Mouse (Mus musculus) midbrain, embryonic 16.5 days (tissue): ENCODE measurements around the gene Guca2b. TPM values are rescaled to one million over a fixed set of nuclear protein-coding genes. Genes with fewer than 3 reads are reported as not detected.

Experiments used
- ATAC-seq: fragments of 200-750 bp; cut with Nextera tagmentation; 2 replicates; pipeline ENCODE4 v1.8.0; 2017; ENCODE audit warnings: moderate TSS enrichment
- H3K27ac ChIP-seq: fragments of 300-500 bp; sonication (generic); 2 replicates; pipeline ENCODE4 v1.5.1; 2014; ENCODE audit warnings: mild to moderate bottlenecking, low read length, mixed read lengths
- H3K27me3 ChIP-seq: fragments of 300-500 bp; sonication (generic); 2 replicates; pipeline ENCODE4 v1.6.1; 2014; ENCODE audit warnings: low read depth, low read length, mixed read lengths; ENCODE audit not compliant: control insufficient read depth, insufficient read depth
- H3K36me3 ChIP-seq: fragments of 300-500 bp; sonication (generic); 2 replicates; pipeline ENCODE4 v1.6.1; 2014; ENCODE audit warnings: mild to moderate bottlenecking, low read length, moderate library complexity, mixed read lengths; ENCODE audit not compliant: control insufficient read depth, insufficient read depth
- H3K4me1 ChIP-seq: fragments of 300-500 bp; sonication (generic); 2 replicates; pipeline ENCODE4 v1.6.1; 2014; ENCODE audit warnings: mild to moderate bottlenecking, low read length, mixed read lengths; ENCODE audit not compliant: control insufficient read depth, insufficient read depth
- H3K4me2 ChIP-seq: fragments of 300-500 bp; sonication (generic); 2 replicates; pipeline ENCODE4 v1.6.1; 2014; ENCODE audit warnings: mild to moderate bottlenecking, low read length, mixed read lengths
- H3K4me3 ChIP-seq: fragments of 300-500 bp; sonication (generic); 2 replicates; pipeline ENCODE4 v1.5.1; 2014; ENCODE audit warnings: low read depth, mild to moderate bottlenecking, low read length, moderate library complexity, mixed read lengths
- H3K9ac ChIP-seq: fragments of 300-500 bp; sonication (generic); 2 replicates; pipeline ENCODE4 v1.6.1; 2014; ENCODE audit warnings: low read depth, low read length, mixed read lengths
- H3K9me3 ChIP-seq: fragments of 300-500 bp; sonication (generic); replicated peaks from 2 replicates; pipeline ENCODE4 v1.6.1; 2014; ENCODE audit warnings: mild to moderate bottlenecking, low read length, mixed read lengths; ENCODE audit not compliant: control insufficient read depth, poor library complexity, severe bottlenecking
- WGBS: fragments of 180-500 bp; shearing (Covaris S2); extraction: QIAGEN DNeasy Blood & Tissue Kit; methylation state at CpG from one replicate; pipeline ENCODE4 v1.1.7; 2014; 5-methylcytosine and 5-hydroxymethylcytosine counted together
- polyA plus RNA-seq: library from polyadenylated mRNA; unstranded; fragments of >200 nt; fragmentation: Nextera tagmentation; extraction: Ambion mirVana; gene quantifications from 2 replicates; pipeline ENCODE4 v1.2.1, GENCODE M21; 2015

Guca2b gene
- polyA plus RNA-seq, 1 experiment from 2014 or later = not detected

DNA sequence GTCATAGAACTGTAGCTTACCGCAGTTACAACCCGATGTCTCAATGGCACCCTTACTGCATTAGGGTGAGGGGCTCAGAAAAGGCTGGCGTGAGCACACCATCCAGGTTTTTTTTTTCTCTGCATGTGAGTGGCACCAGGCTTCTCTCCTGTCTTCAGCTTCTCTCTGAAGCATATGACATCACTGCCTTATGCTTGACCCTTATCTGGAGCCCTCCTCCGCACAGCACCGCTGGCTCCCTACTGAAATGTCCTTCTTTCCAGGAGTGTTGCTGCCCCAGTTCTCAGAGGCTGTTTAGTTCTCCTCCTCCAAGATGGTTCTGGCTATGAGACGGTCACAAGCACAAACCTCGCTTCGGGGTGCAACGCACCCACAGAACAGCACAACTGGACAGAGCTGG is 12.4 kb upstream of the Guca2b start:
- Histone ChIP-seq H3K4me1 (peaks cover 7% of the 10 kb centered on the region), H3K9me3 (no peaks in the 10 kb centered on the region), H3K4me3 (no peak overlapping the region), H3K4me2 (no peak overlapping the region), H3K27ac (no peak overlapping the region), H3K27me3 (no peaks in the 10 kb centered on the region), H3K9ac (no peak overlapping the region), H3K36me3 (no peaks in the 10 kb centered on the region)
- WGBS = 90% methylated on average over 9 of the region's 9 CpGs
- ATAC-seq = no peak

DNA sequence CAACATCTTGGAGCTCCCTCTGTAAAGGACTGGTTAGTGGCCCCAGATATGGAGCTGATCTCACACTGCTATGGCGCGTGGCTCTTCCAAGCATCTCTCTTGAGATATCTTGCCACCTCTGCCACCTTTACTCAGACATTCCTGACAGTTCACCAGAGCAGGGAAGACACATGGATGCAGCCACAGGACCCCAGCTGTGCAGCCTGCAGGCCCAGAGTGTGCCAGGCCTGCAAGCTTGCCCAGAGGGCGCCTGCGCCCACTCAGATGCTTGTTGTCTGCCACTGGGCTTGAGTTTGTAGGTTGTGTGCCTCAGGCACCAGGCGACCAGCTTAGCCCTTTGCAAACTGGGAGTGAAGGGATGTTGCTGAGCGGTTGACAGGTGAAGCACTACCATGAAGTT is 12.0 kb upstream of the Guca2b start:
- Histone ChIP-seq H3K9ac (no peak overlapping the region), H3K27ac (peak overlapping the region; percentile 53)
- ATAC-seq = no peak

DNA sequence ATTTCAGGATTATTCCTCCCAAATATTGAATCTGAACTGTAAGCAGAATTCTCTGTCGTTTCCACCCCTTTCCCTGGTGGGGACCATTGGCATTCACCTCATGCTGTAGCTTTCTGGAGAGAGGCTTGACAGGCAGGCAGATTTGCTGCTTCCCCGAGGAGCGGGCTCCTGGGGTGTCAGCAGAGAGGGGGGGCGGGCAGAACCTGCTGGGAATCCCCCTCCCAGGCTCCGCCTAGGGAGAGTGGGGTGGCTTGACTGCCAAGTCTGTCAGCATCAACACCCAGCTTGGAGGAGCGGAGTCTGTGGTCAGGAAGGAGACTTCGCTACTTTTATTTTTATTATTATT is 11.4 kb upstream of the Guca2b start:
- no peaks in the 10 kb centered on the region for H3K9me3 ChIP-seq
- H3K4me1 ChIP-seq = peaks cover 7% of the 10 kb centered on the region
- no peaks in the 10 kb centered on the region for H3K36me3 ChIP-seq
- no peaks in the 10 kb centered on the region for H3K27me3 ChIP-seq
- no peak; the same call in 1 of the 2 replicates for ATAC-seq
- H3K9ac ChIP-seq = no peak overlapping the region
- peak overlapping the region; percentile 15; the same call in 1 of the 2 replicates for H3K27ac ChIP-seq
- no peak overlapping the region for H3K4me2 ChIP-seq
- H3K4me3 ChIP-seq = no peak overlapping the region
- 32% methylated on average over 7 of the region's 7 CpGs for WGBS

More for the DNA sequence above, 12.0 kb upstream of the Guca2b start:
- Histone ChIP-seq H3K9me3 (no peaks in the 10 kb centered on the region), H3K36me3 (no peaks in the 10 kb centered on the region), H3K4me3 (no peak overlapping the region), H3K4me2 (no peak overlapping the region), H3K4me1 (peaks cover 7% of the 10 kb centered on the region), H3K27me3 (no peaks in the 10 kb centered on the region)
- WGBS = 87% methylated on average over 6 of the region's 6 CpGs

DNA sequence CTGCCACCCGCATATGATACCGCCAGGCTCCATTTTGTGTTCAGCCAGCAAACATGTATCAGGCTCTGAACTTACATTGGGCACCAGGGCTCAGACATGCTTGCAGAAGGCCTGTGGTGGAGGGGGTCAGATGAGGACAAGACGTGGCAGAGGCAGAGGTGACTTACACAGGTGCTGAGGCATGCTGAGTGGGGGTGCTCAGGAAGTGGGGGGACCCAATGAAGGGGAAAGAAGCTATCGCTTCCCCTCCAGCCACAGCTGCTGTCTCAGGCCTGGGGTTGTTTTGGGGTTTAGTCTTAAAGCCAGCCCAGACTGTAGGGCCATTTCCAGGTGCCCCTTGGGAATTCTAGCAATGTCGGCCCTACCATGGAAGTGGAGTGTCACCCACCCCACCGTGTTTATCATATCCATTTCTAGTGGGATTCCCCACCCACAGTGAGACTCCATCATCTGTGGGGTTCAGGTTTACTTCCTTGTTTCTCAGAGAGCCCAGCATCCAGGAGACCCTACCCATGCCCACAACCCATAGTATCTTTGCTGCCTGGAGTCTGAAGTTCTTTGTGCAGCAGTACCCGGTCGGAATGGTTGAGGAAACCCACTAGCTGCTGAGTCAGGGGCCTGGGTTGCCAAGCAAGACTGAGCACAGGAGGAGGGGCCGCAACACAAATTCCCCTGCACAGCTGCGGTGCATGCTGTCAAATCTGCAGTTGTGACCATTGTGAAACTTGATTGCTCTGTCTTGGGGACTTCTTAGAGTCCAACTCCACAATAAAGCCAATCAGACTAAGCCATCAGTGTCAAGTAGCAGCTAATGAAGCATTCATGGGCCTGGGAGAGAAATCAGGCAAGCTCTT is 10.8 kb upstream of the Guca2b start:
- 55% methylated on average over 10 of the region's 10 CpGs for WGBS
- no peak for ATAC-seq

DNA sequence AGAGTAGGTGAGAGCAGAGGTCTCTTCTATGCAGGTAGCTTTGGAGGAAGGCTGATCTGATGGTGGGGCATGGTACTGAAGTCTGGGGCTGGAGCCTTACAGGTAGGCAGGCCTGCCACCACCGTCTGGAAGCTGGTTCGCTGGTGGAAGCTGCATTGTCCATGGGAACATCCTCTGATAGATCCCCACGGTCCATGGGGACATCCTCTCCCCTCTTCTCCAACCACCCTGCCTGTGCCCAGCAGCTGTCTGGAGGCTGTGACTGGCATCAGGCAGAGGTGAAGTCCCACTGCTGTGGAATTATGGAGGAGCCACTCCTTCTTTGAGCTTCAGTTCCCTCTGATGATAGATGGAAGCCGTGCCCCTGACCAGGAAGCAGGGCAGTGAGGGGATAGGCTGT is 9.8 kb upstream of the Guca2b start:
- Histone ChIP-seq H3K4me3 (no peak overlapping the region), H3K27ac (no peak overlapping the region), H3K4me1 (peaks cover 7% of the 10 kb centered on the region), H3K4me2 (no peak overlapping the region), H3K9me3 (no peaks in the 10 kb centered on the region), H3K27me3 (no peaks in the 10 kb centered on the region), H3K9ac (no peak overlapping the region), H3K36me3 (no peaks in the 10 kb centered on the region)
- WGBS = 84% methylated on average over 4 of the region's 4 CpGs
- ATAC-seq = no peak

More for the DNA sequence above, 10.8 kb upstream of the Guca2b start:
- H3K36me3 ChIP-seq = no peaks in the 10 kb centered on the region
- H3K4me1 ChIP-seq = peaks cover 7% of the 10 kb centered on the region
- no peak overlapping the region for H3K4me2 ChIP-seq
- no peaks in the 10 kb centered on the region for H3K27me3 ChIP-seq
- no peak overlapping the region for H3K4me3 ChIP-seq
- peak overlapping the region; percentile 15; the same call in 1 of the 2 replicates for H3K27ac ChIP-seq
- H3K9me3 ChIP-seq = no peaks in the 10 kb centered on the region
- H3K9ac ChIP-seq = no peak overlapping the region

DNA sequence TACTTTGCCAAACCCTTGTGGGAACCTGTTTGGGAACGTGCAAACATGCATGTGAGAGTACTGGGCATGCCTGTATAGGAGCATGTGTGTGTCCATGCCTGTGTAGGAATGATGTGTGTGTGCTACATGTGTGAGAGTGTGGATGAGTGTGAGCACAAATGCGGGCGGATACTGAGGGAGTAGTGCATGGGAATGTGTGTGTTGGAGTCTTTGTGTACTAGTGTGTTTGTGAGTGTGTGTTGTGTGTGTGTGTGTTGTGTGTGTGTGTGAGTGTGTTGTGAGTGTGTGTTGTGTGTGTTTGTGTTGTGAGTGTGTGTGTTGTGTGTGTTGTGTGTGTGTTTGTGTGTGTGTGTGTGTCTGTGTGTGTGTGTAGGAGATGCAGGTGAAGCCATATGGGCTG is 9.4 kb upstream of the Guca2b start:
- H3K9me3 ChIP-seq = no peaks in the 10 kb centered on the region
- H3K27me3 ChIP-seq = no peaks in the 10 kb centered on the region
- H3K4me2 ChIP-seq = no peak overlapping the region
- no peaks in the 10 kb centered on the region for H3K36me3 ChIP-seq
- ATAC-seq = no peak
- H3K27ac ChIP-seq = no peak overlapping the region
- peaks cover 7% of the 10 kb centered on the region for H3K4me1 ChIP-seq
- no peak overlapping the region for H3K9ac ChIP-seq
- no peak overlapping the region for H3K4me3 ChIP-seq
- 89% methylated on average over 3 of the region's 3 CpGs for WGBS

DNA sequence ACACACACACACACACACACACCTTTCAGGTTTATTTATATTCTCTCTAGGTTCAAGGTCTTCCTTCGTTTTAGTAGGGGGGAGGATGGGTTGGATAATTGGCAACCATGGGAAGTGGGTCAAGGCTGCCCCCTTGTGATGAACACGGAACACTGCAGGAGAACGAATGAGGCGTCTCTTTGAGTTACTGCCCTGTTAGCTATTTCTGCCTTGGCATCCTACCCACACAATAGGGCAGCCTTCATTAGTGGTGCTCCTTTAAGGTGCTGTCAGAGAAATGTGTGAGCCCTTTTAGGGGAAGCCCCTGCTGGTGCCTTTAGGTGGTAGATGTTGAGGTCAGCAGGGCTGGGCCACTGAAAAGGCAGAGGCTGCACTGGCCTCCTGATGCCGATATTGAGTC is 8.7 kb upstream of the Guca2b start:
- no peak overlapping the region for H3K4me2 ChIP-seq
- H3K4me1 ChIP-seq = peaks cover 7% of the 10 kb centered on the region
- 20% methylated on average over 5 of the region's 5 CpGs for WGBS
- no peaks in the 10 kb centered on the region for H3K27me3 ChIP-seq
- no peaks in the 10 kb centered on the region for H3K9me3 ChIP-seq
- no peak overlapping the region for H3K4me3 ChIP-seq
- H3K9ac ChIP-seq = no peak overlapping the region
- no peaks in the 10 kb centered on the region for H3K36me3 ChIP-seq
- ATAC-seq = no peak
- no peak overlapping the region for H3K27ac ChIP-seq

DNA sequence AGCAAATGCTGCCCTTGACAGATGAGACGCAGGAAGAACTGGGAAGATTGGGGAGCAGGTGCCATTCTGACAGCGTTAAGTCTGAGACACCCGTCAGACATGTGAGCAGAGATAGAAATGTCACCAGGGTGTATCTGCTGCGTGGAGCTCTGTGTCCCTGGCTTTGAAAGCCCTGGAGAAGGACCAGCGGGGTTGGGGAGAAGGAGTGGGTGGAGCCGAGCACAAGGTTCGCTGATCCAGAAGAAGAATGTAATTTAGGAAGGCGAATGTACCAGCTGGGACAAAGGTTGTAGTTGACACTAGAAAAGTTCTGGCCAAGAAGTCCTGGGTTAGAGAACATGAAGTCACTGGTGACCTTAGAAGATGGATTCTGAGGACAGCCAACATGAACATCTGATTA is 7.4 kb upstream of the Guca2b start:
- whole genome bisulfite sequencing = 28% methylated on average over 8 of the region's 8 CpGs

DNA sequence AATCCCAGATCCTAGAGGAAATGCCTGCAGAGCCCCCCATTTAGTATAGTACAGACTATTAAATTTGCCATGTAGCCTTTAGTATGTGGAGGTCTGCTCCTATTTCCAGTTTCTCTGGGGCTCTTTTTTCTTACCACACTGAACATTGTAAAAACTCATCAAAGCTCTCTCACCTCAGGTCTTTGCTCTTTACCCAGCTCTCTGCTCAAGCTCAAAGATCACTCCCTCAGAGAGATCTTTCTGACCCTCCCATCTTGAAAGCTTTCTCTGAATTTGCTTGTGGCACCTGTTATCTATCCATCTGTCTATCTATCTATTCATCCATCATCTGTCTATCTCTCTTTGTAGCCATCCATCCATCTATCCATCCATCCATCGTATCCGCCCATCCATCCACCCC is 6.4 kb upstream of the Guca2b start:
- H3K9me3 ChIP-seq = no peaks in the 10 kb centered on the region
- no peak overlapping the region for H3K4me2 ChIP-seq
- H3K4me3 ChIP-seq = no peak overlapping the region
- H3K9ac ChIP-seq = no peak overlapping the region
- H3K27ac ChIP-seq = no peak overlapping the region
- no peak for ATAC-seq
- no peaks in the 10 kb centered on the region for H3K36me3 ChIP-seq
- no peaks in the 10 kb centered on the region for H3K27me3 ChIP-seq
- H3K4me1 ChIP-seq = peaks cover 4% of the 10 kb centered on the region
- WGBS = 91% methylated on average over 2 of the region's 2 CpGs

More for the DNA sequence above, 7.4 kb upstream of the Guca2b start:
- Histone ChIP-seq H3K9ac (no peak overlapping the region), H3K4me2 (no peak overlapping the region), H3K4me3 (no peak overlapping the region), H3K27ac (no peak overlapping the region), H3K9me3 (no peaks in the 10 kb centered on the region), H3K36me3 (no peaks in the 10 kb centered on the region), H3K4me1 (peaks cover 7% of the 10 kb centered on the region), H3K27me3 (no peaks in the 10 kb centered on the region)
- ATAC-seq = no peak
